ENCODE assay signal across 22 mouse cellular contexts in genomic region chr6:97516941-97517340, GRCm38 (mm10).
DNase-seq lines count a peak whose midpoint lies in the region; ATAC-seq and TF ChIP-seq lines count a peak whose summit lies in the region.
"Had no signal": no experiment of that assay in that cellular context is flagged by ENCODE, and none has a peak within 500 bp of the region (broad histone marks: within the 10 kb centered on the region; RNA-seq: fewer than 3 reads in every experiment).

No protein-coding gene starts in this region.

- no peak for TF ChIP-seq CTCF in liver, postnatal 0 days (IDR thresholded peaks at IDR 0.05; ENCODE audit: low read depth)
- TF ChIP-seq CTCF in ES-Bruce4 (IDR thresholded peaks at IDR 0.05; ENCODE audit: low read depth, low read length) = no peak

- peak; percentile 33; the same call in 1 of the 2 replicates for ATAC-seq in liver, postnatal 0 days
- ATAC-seq: CD4-positive, CD25-positive, alpha-beta regulatory T cell, adult 4 months; forebrain, embryonic 15.5 days; hindbrain, embryonic 16.5 days had no signal

- no peaks in the 10 kb centered on the region for H3K9me3 ChIP-seq in liver, postnatal 0 days (ENCODE audit: low read length)
- H3K9me3 ChIP-seq in ES-Bruce4 (replicated peaks; ENCODE audit: control insufficient read depth, insufficient read depth, low read length, poor library complexity, severe bottlenecking) = no peaks in the 10 kb centered on the region
- H3K9me3 ChIP-seq: embryonic facial prominence, embryonic 12.5 days; embryonic facial prominence, embryonic 15.5 days; forebrain, embryonic 12.5 days; forebrain, embryonic 15.5 days; hindbrain, embryonic 12.5 days; intestine, embryonic 15.5 days had no signal

- H3K27ac ChIP-seq in liver, postnatal 0 days (ENCODE audit: low read depth) = no peak overlapping the region
- peak overlapping the region; percentile 37; the same call in 1 of the 2 replicates for H3K27ac ChIP-seq in ES-Bruce4 (ENCODE audit: insufficient read depth, low read length)
- H3K27ac ChIP-seq: embryonic facial prominence, embryonic 12.5 days; embryonic facial prominence, embryonic 15.5 days; forebrain, embryonic 12.5 days; forebrain, embryonic 15.5 days; hindbrain, embryonic 12.5 days; intestine, embryonic 15.5 days had no signal

- no peak overlapping the region for H3K4me3 ChIP-seq in liver, postnatal 0 days (ENCODE audit: low read depth, low read length)
- H3K4me3 ChIP-seq in ES-Bruce4 (ENCODE audit: low read depth, low read length) = no peak overlapping the region
- H3K4me3 ChIP-seq: embryonic facial prominence, embryonic 12.5 days; embryonic facial prominence, embryonic 15.5 days; forebrain, embryonic 12.5 days; forebrain, embryonic 15.5 days; hindbrain, embryonic 12.5 days; intestine, embryonic 15.5 days had no signal

- WGBS in liver, postnatal 0 days (ENCODE audit: insufficient replicate concordance) = 74% methylated on average over 5 of the region's 5 CpGs

- no peak for DNase-seq in liver, postnatal 0 days
- DNase-seq in liver = no peak
- peak; percentile 47 for DNase-seq in MN1 (ENCODE audit: low spot score)
- peak; percentile 50 for DNase-seq in gonadal fat pad, adult 2 months (ENCODE audit: low read depth)
- DNase-seq in kidney, adult 11 months = no peak
- no peak for DNase-seq in adrenal gland, postnatal 36 days
- DNase-seq: adrenal gland, postnatal 10 days; cerebellum, adult 11 months; cerebellum, adult 2 months; cerebellum, adult 9-11 months; cerebellum, postnatal 25 days; gastrocnemius, postnatal 25 days had no signal

- H3K9ac ChIP-seq in liver, postnatal 0 days (replicated peaks) = no peak overlapping the region
- H3K9ac ChIP-seq in ES-Bruce4 (ENCODE audit: low read depth, poor library complexity, severe bottlenecking) = no peak overlapping the region
- H3K9ac ChIP-seq: embryonic facial prominence, embryonic 12.5 days; embryonic facial prominence, embryonic 15.5 days; forebrain, embryonic 12.5 days; forebrain, embryonic 15.5 days; hindbrain, embryonic 12.5 days; intestine, embryonic 15.5 days had no signal

- H3K27me3 ChIP-seq in liver, postnatal 0 days (ENCODE audit: insufficient read depth, low read length) = no peaks in the 10 kb centered on the region
- H3K27me3 ChIP-seq in ES-Bruce4 (ENCODE audit: control insufficient read depth, insufficient read depth, low read length, poor library complexity, severe bottlenecking) = no peaks in the 10 kb centered on the region
- H3K27me3 ChIP-seq: embryonic facial prominence, embryonic 12.5 days; embryonic facial prominence, embryonic 15.5 days; forebrain, embryonic 15.5 days; hindbrain, embryonic 12.5 days; intestine, embryonic 15.5 days had no signal

- TF ChIP-seq EP300 in liver, postnatal 0 days (IDR thresholded peaks at IDR 0.05; ENCODE audit: low read depth) = no peak
- TF ChIP-seq EP300 in ES-Bruce4 (IDR thresholded peaks at IDR 0.05; ENCODE audit: insufficient read depth, low read depth, low read length) = no peak

- H3K4me2 ChIP-seq in liver, postnatal 0 days (ENCODE audit: low read depth, low read length) = no peak overlapping the region
- H3K4me2 ChIP-seq: embryonic facial prominence, embryonic 12.5 days; embryonic facial prominence, embryonic 15.5 days; forebrain, embryonic 12.5 days; forebrain, embryonic 15.5 days; heart, embryonic 11.5 days; hindbrain, embryonic 12.5 days; intestine, embryonic 15.5 days had no signal

- TF ChIP-seq POLR2A in ES-Bruce4 (IDR thresholded peaks at IDR 0.05; ENCODE audit: insufficient read depth, low read length) = no peak

- H3K4me1 ChIP-seq in liver, postnatal 0 days (ENCODE audit: insufficient read depth) = peaks cover 19% of the 10 kb centered on the region; the same call in 1 of the 2 replicates
- peaks cover 7% of the 10 kb centered on the region for H3K4me1 ChIP-seq in ES-Bruce4 (ENCODE audit: control insufficient read depth, insufficient read depth, low read length)

- no peaks in the 10 kb centered on the region for H3K36me3 ChIP-seq in liver, postnatal 0 days (replicated peaks; ENCODE audit: insufficient read depth, low read length)
- H3K36me3 ChIP-seq in ES-Bruce4 (ENCODE audit: control insufficient read depth, insufficient read depth, low read length, poor library complexity, severe bottlenecking) = no peaks in the 10 kb centered on the region
- H3K36me3 ChIP-seq: embryonic facial prominence, embryonic 12.5 days; embryonic facial prominence, embryonic 15.5 days; forebrain, embryonic 12.5 days; forebrain, embryonic 15.5 days; hindbrain, embryonic 12.5 days; intestine, embryonic 15.5 days had no signal

Comparison
In these comparisons a context has a peak if more than half of its experiments do, and no peak if none do; other contexts are left out.
1. DNase-seq: peak in MN1 (single experiment) and gonadal fat pad, adult 2 months (single experiment); none in liver, postnatal 0 days (single experiment), liver (single experiment), kidney, adult 11 months (single experiment) and adrenal gland, postnatal 36 days (0 of 2).